Mouse (Mus musculus): ENCODE data around the gene Ppara.

Ppara gene

DNA sequence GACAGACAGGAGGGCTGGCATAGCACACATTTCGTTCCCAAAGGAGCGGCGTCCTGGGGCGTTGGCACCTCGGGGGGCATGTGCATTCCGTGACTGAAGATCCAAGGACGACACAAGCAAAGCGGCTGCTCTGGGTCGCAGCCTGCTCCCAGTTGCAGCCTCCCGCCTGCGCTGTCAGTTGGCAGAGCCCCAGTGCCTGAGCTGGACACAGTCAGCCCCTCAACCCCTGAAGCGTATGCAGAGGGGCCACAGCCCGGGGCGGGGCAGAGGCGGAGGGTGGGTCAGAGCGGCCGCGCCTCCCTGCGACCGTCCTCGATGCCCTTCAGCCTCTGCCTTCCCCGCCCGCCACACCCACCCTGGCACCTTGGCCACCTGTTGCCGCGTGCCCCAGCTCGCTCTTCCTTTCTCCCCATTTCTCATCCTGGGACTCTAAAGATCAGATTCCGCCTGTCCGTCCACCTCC is at the start of gene Ppara:
TSS of gene Ppara (plus strand) at position 413 of the 463 bp plus-strand sequence.
- no peak for DNase-seq

DNA sequence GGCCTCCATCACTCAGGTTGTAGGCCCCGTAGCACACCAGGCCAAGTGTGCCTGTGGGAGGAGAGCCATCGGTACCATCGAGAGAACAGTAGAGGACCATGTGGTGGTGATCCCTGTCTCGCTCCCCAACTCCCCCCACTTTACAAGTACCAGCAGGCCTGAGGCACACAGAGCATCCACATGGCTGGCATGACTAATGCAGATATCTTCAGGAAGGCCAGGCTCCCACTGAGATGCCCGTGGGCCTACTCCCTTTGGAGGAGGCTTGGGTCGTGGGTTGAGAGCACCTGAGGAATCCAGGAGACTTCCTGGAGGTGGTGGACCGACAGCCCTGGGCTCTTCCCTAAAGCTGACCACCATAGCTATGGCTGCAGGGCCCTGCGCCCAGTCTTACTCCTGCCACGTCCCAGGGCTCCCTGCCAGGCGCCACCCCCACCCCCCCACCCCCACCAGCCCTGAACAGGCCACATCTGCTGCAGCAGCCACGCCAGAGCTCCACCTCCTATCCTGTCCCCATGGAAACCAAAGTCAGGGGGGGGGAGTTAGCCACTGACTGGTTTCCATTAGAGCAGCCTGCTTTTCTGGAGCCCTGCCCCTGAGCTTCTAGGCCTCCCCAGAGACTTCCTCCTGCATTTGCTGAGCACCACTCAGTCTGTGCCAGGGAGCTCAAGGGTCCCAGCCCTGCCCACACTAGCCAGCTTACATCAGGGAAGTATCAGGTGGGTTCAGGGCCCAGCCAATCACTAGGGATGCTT is 48.0 kb upstream of the Ppara start:
- DNase-seq = peak; percentile 79 to 86

DNA sequence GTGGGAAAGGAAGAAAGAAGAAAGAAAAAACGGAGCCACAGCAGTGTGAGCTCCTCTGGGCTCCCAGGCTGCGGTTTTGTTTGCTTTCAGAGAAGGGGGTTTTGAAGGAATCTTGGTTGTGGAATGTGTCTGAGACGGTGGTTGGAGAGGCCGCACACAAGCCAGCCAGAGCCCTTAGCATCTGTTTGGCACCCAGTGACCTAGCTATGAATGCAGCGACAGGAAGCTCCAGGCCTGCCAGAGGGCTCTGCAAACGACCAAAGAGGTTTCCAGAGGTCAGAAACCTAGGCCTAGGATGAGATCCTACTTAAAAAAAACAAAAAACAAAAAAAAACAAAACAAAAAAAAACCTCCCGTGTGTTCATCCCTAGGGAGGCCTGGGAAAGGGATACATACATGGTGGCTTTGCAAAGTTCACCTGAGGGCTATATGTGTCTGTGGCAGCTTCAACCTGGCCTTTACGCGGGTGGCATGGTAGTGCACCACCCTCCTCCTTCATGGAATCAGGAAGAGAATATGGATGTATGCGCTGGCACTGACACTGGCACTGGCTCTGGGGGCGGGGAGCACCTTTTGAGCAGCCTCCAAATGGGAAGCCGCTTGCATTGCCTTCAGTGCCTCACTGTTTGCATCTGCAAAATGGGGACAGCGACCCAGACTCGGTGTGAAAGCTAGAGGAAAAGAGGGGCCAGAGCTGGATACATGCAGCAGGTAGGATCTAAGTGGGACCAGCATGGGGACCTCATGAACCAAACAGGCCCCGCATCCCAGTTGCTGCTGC is 47.0 kb upstream of the Ppara start:
- no peak for DNase-seq

DNA sequence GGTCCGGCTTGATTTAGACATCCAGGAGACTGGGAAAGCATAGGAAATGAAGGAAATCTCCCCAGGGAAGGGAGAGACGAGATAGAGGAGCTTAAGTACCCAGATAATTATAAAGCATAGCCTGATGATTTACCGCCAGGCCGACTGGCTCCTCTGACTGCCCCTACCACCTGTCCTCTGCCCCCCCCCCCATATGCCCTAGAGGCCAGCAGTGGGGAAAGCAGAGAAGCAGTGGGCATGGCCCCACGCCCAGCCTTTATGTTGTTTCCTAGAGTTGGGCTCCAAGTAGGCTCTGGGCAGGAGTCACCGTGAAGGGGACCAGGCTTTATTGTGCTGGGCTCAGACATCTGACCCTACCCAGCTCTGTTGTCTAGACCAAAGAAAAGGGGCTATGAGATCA is 46.0 kb upstream of the Ppara start:
- DNase-seq = no peak

DNA sequence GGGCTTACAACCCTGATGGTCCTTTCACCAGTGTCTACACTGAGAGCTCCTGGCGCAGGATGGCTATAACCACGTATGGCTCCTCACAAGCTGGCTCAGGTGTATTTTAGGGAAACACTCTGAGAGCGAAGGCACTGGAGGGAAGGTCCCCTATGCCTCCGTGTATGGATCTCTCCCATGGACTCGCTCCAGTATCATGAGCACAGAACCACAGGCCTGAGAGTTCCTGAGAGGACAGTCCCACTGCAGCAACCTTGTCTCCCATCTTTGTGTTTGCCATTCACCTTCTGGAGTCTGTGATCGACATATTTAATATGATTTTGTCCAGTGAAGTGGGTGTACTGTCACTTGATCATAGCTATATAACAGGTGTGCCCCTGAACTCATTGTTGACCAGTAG is 45.3 kb upstream of the Ppara start:
- DNase-seq = no peak

DNA sequence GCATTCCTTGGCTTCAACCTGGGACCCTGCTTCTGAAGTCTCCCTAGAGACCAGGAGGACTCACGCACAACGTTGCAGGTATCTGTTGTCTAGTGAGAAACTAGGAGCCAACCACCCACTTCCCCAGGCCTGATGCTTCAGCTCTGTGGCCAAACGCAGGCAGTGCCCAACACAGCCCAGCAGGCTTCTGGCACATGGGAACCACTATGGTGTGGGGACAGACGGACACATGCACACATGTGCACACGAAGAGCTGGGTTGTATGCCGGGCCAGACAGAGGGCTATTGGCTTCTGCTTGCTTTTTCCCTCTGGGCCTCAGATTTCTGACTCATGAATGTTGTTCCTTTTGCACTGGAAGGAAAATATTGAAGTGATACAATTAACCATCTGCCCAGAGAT is 44.7 kb upstream of the Ppara start:
- no peak for DNase-seq

DNA sequence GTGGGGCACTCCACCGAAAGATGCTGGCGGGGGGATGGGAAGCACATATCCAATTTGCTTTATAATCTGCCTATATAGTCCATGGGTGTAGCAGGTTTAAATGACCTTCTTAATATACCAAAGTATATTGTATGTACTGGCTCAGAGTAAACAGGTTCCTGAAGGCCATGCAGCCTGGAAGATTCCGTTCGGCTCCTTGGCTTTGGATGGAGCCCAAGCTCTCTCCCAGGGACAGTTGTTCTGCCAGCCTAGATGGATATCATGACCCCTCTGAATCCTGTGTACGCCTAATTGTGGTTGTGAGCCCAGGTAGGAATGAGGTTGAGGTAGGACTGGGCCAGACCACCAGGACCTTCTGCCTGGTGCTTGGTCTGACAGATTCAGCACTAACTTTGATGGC is 43.9 kb upstream of the Ppara start:
- no peak for DNase-seq

DNA sequence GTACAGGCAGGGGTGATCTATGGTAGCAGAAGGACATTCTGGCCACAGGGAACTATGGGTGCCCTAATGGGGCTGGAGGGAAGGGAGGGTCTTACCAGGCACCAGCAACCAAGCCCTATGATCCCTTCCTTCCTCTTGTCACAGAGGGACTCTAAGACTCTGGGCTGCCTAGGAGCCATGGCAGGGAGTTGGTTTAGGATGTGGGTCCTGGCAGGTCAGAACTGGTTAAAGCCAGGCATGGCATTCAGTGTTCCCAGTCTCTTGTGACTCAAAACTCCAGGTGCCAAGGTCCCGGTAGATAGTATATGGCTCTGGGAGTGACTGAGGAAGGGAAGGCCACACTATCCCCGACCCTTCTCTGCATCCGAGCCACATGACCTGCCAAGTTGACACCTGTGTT is 41.7 kb upstream of the Ppara start:
- no peak for DNase-seq

DNA sequence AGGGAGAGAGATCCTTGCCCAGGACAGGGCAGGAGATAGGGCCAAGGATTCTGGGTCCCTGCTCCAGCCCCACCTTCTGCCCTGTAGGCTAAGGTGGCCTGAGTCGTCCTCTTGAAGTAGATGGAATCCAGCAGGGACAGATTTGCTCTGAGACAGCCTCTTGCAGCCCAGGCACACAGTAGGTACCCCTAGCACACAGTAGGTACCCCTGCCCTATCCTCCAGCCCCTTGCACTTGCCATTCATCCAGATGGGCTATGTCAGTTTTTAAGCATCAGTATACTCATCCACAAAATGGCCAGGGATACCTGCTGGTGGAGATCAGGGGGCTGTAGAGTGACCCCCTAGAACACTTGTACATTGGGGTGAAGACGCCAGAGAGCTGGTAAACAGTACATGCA is 41.0 kb upstream of the Ppara start:
- DNase-seq = no peak

DNA sequence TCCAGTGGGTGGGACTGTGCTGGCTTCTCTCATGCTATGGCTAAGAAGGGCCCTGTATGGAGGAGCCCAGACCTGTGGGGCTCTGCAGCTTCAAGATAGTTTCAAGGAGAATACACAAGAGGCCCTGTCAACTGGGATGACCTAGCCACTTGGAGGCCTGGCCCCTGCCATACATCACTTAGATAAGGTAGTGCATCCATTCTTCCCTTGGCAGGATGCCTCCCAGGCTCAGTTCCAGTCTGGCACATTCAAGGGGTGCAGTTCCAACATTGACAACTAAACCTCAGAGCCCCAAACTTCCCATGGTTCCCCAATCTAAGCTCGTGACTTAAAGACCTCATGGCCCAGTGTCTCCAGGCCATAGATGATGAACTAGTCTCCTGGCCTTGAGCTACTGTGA is 40.4 kb upstream of the Ppara start:
- DNase-seq = no peak

DNA sequence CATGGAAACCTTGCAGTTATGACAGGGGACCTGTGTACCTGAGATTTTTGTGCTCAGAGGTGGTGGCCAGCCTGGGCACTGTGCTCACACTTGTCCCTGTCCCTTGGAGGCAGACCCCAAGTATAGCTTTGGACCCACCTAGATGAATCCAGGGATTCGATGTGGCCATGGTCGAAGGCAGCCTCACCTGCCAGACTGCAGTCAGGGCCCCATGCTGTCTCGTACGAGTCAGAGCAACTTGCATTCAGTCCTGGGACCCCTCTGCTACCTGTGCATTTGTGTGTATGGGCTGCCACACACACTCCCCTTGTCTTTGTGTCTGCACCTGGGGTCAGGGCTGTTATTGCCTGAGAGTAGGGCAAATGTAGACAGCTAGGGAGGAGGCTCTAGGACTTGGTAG is 39.5 kb upstream of the Ppara start:
- DNase-seq = no peak

DNA sequence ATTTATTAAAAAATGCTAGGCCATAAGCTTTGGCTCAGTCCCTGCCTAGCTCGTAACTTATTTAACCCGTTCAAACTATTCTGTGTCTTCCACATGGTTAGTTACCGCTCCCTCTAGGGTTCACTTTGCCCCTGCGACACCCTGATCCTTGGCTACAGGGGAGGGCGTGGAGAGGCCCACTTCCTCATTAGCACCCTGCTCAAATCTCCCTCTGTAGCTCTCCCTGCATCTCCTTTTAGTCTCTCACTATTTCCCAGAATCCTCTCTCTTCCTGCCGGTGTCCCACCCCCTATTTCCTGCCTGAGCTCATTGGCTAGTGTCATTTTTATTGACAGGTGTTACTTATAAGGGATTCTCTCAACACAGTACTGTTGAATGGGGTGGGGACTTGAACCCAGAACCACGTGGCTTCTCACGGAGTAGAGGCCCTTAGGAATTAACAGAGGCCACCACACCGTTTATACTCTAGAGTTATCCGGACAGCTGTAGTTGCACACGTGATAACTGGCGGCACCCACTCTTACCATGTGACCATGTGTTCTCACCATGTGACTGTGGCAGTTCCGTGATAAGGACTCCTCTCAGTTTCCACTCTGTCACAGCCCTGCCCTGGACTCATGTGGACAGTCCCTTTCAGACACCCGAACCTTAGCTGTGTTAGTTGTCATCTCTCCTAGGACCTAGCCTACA is 36.3 kb upstream of the Ppara start:
- no peak for DNase-seq

DNA sequence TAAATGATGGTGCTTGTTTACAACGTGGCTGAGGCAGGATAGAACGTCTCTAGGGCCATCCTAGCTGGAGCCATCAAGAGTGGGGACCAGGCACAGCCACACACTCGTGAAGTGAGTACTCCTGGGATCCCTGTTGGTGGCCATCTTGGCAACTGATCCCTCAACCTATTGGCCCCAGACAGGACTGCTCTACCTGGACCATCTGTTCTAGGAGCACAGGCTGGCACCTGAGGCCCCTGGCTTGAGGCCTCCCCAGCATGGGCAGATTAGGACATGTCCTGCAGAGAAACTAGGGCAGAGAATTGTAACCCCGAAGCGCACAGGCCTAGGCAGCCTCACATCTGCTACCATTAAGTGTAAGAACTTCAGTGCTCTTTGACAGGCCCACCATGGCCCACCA is 35.3 kb upstream of the Ppara start:
- no peak for DNase-seq

DNA sequence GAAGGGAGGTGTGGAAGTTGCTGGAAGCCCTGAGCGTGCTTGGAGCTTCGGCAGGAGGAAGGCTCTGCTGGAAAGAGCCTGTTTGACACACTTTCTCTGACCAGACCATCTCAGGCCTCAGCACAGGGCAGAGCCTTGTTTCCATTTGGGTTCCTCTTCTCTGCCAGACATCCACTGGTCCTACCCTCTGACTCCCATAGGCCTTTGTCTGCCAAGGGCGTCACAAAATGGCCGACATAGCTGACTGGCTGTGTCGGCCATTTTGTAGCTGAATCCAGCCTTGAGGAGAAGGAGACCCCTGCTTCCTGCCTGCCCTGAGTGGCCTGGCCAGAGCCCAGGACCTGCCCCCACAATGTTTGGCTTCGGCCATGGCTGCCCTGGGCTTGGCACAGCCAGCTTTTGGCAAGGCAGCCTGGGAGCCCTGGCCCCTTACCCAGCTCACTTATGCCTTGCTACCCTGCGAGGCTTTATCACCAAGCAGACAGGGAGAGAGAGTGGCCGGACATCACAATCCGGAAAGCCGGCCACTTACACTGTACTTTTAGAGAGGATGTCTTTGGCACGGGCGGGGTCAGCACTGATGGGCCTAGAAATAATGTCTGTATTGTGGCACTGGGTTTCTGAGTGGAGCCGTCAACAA is 34.8 kb upstream of the Ppara start:
- DNase-seq = no peak

DNA sequence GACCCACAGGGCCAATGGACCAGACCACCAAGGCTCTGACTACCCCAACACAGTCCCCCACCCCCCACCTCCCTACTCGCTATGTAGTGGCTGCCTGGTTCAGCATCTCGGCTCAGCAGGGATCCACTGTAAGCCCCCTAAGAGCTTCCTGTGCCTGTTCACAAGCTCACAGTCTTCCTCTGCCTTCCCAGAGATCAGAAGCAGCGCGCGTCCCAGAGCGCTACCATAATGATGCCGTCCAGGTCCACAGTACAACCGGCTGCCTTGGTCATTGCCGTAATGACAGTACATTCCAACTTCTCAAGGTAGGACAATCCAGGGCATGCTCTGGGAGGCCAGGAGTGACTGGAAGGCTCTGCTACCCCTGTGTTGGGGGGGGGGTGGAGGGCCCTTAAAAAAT is 34.1 kb upstream of the Ppara start:
- no peak for DNase-seq

DNA sequence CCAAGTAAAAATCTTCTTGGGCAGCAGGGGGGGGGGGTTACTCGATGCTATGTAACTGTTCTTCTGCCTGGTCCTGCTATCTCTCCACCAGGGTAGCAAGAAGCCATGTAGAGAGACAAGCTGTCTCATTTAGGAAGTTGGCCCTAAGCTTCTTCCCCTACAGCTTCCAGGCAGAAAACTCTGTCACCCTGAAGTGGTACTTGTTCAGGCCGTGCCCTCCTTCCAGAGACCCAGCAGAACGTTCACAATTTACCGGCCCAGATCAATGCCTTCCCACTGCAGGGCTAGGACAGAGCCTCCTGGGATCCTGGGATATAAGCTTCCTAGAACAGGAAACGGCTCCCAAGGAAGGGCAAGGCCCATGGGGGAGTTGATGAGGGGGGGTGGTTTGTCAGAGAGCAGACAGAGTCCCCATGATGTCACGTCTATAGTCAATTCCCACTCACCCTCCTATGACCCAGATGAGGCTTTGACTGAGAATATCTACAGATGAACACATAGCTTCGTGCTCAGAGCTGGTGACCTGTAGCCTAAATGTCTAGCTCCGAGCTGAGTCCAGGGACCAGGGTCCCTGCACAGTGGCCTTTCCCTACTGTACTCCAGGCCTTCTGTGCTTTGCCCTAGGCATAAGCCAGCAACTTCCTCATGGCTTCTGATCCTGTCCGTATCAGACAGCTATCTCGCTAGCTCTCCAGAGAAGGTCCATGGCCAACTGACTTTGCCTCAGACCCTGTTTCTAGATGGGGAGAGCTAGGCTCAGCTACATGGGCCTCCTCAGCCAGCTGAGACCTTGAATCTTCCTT is 33.5 kb upstream of the Ppara start:
- no peak for DNase-seq

DNA sequence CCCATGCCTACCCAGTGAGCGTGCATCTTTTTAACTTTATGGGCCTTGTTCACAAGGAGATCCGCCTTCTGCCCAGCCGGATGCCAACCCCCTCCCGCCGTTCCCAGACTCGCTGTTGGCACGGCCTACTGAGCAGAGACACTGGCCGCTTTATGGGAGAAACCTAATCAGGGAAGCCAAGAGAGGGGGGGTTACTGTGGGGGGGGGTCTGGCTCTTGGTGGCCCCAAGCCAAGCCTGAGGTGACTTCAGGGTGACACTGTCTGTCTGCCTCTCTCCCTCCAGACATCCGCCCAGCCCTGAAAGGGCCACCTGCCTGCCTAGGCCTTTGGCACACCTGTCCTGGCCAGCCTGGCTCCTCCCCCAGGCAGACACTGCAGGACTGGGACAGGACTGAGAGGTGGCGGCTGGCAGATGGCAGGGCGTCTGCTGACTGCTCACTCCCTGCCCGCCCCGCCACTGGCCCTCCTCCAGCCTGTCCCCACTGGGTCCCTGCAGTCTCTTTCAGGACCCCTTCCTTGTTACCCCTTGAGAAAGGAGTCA is 32.3 kb upstream of the Ppara start:
- peak; percentile 56 to 69 for DNase-seq

DNA sequence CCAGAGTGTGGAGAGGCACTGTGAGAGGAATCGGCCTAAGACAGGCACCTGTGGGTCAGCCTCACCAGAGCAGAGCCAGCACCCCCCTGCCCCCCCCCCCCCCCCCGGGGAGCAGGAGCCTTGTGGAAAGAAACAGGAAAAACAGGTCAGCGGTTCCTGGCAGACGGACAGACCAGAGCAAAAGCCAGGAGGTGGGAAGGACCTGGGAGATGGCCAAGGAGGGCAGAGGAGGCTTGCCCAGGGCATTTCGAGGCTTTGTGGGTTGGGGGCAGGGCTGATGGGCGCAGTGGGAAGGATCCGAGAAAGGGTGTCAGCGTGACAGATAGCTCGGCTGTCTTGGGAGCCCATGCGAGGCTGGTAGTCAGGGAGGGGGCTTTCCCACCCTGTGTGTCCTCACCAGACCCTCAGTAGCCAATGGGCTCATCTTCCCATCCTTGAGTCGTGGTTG is 31.6 kb upstream of the Ppara start:
- peak; percentile 87 to 91 for DNase-seq

DNA sequence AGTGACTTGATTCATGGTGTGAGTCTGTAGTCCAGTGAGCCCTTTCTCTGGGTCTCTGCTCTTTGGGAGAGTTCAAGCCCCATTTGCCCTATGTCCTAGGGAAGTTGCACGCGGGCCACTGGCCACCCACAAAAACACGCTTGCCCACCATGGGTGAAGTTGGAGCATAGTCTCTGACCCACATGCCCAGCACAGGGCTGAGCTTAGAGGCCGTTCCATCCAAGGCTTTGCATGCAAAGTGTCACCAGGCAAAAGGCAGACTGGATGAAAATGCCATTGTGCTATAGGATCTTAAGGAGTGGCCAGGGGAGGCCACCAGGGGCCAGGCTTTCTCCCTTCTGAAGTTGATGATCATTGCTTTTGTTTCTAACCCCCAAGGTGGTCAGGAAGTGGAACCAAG is 30.9 kb upstream of the Ppara start:
- DNase-seq = no peak

DNA sequence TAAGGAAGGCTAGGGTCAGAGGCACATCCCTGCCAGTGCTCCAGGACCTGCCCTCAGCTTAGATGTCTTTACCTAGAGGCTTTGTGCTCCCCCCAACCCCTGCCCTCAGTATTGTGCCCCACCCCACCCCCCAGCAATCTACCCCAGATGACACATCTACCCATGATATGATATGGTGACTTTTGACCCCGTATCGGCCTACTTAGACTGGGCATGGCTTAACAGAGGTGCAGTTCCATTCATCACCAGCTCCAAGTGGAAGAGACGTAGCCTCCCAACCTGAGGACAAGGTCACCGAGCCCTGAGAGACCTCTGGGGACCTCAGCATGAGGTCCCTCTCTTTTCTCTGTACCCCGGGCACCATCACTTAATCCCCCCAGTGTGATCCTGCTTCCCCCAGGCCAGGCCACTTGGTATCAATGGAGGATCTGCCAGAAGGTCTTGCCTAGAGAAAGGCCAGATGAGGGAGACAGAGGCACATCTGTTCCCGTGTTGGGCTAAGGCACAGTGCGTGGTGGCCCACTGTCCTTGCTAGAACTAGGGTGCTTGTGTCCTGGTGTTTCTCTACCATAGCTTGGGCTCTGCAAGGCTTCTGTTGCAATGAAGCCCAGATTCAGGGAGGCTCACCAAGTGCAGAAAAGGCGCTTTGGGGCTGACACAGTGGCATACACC is 30.3 kb upstream of the Ppara start:
- no peak for DNase-seq

DNA sequence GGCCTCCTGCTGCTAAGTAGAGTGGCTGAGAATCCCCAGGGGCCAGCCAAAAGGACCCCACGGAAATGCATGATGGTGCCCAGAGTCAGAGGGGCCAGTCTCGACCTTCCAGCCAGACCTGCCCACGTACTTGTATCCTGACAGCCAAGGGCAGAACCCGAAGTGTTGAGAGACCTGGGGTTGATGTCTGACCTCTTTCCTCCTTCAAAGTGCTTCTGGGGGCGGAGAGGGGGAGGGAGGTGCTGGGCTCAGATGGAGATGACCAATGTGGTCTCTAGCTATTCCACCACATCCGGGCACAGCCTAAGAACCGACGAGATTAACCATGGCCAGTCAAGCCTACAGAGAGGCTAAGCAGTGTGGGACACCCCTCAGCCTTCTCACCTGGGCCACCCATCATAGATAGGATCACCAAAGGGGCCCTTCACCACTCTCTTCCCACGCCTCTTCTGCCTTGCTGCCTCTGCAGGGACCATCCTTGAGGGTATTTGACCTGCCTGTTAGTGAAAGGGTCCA is 29.7 kb upstream of the Ppara start:
- DNase-seq = no peak

Data from lung, adult 18-20 months (tissue).